Mouse (Mus musculus) kidney, embryonic 16.5 days (tissue): Measurements from ENCODE around the gene Slc8a1. TPM values are rescaled to one million over a fixed set of nuclear protein-coding genes. Genes with fewer than 3 reads are reported as not detected.
A peak's percentile ranks its signal among the peaks of the same experiment; 100 is the strongest.

Experiments
- ATAC-seq: fragments of 200-750 bp; cut with Nextera tagmentation; 2 replicates; pipeline ENCODE4 v1.8.0; 2017; ENCODE audit warnings: moderate TSS enrichment; ENCODE audit not compliant: low FRiP score, low TSS enrichment
- H3K27ac ChIP-seq: fragments of 300-500 bp; sonication (generic); 2 replicates; pipeline ENCODE4 v1.5.1; 2014; ENCODE audit warnings: low read length
- H3K27me3 ChIP-seq: fragments of 300-500 bp; sonication (generic); 2 replicates; pipeline ENCODE4 v1.6.1; 2014; ENCODE audit warnings: low read length, control low read depth, mixed read lengths; ENCODE audit not compliant: insufficient read depth
- H3K36me3 ChIP-seq: fragments of 300-500 bp; sonication (generic); 2 replicates; pipeline ENCODE4 v1.6.1; 2014; ENCODE audit warnings: low read length, control low read depth, mixed read lengths; ENCODE audit not compliant: insufficient read depth
- H3K4me1 ChIP-seq: fragments of 300-500 bp; sonication (generic); 2 replicates; pipeline ENCODE4 v1.6.1; 2014; ENCODE audit warnings: low read length, control low read depth, mixed read lengths; ENCODE audit not compliant: insufficient read depth
- H3K4me2 ChIP-seq: fragments of 300-500 bp; sonication (generic); replicated peaks from 2 replicates; pipeline ENCODE4 v1.6.1; 2014; ENCODE audit warnings: low read depth, low read length
- H3K4me3 ChIP-seq: fragments of 300-500 bp; sonication (generic); 2 replicates; pipeline ENCODE4 v1.5.1; 2014; ENCODE audit warnings: mild to moderate bottlenecking, low read length
- H3K9ac ChIP-seq: fragments of 300-500 bp; sonication (generic); replicated peaks from 2 replicates; pipeline ENCODE4 v1.6.1; 2014; ENCODE audit warnings: low read length
- H3K9me3 ChIP-seq: fragments of 300-500 bp; sonication (generic); 2 replicates; pipeline ENCODE4 v1.6.1; 2016; ENCODE audit warnings: low read length, control low read depth
- WGBS: fragments of 180-500 bp; shearing (Covaris S2); extraction: QIAGEN DNeasy Blood & Tissue Kit; methylation state at CpG from one replicate; pipeline ENCODE4 v1.1.7; 2014; 5-methylcytosine and 5-hydroxymethylcytosine counted together
- polyA plus RNA-seq: library from polyadenylated mRNA; unstranded; fragments of >200 nt; fragmentation: Nextera tagmentation; extraction: Ambion mirVana; gene quantifications from 2 replicates; pipeline ENCODE4 v1.2.1, GENCODE M21; 2015

The Slc8a1 gene
- polyA plus RNA-seq, 1 experiment from 2014 or later = 12.8 TPM

- no peak overlapping the region for H3K4me2 ChIP-seq
- WGBS = 48% methylated on average over 2 of the region's 2 CpGs
- H3K9me3 ChIP-seq = no peaks in the 10 kb centered on the region
- H3K9ac ChIP-seq = no peak overlapping the region
- peaks cover 22% of the 10 kb centered on the region for H3K4me1 ChIP-seq
- no peak overlapping the region for H3K4me3 ChIP-seq
- no peaks in the 10 kb centered on the region for H3K36me3 ChIP-seq
- ATAC-seq = no peak
- H3K27me3 ChIP-seq = no peaks in the 10 kb centered on the region
- H3K27ac ChIP-seq = no peak overlapping the region; the same call in 1 of the 2 replicates
Observed at GRCm38 (mm10) chr17:81606084-81606483, 132.1 kb downstream of the Slc8a1 start.

- Histone ChIP-seq H3K36me3 (no peaks in the 10 kb centered on the region), H3K4me1 (peaks cover 22% of the 10 kb centered on the region), H3K4me3 (no peak overlapping the region), H3K27ac (peak overlapping the region; percentile 59), H3K9ac (no peak overlapping the region), H3K27me3 (no peaks in the 10 kb centered on the region), H3K4me2 (no peak overlapping the region), H3K9me3 (no peaks in the 10 kb centered on the region)
- peak; percentile 90 for ATAC-seq
- 31% methylated on average over 4 of the region's 4 CpGs for WGBS
Observed at GRCm38 (mm10) chr17:81605219-81605660, 132.9 kb downstream of the Slc8a1 start.

- Histone ChIP-seq H3K9ac (no peak overlapping the region), H3K4me1 (peaks cover 2% of the 10 kb centered on the region; the same call in 1 of the 2 replicates), H3K36me3 (no peaks in the 10 kb centered on the region), H3K4me2 (no peak overlapping the region), H3K27me3 (no peaks in the 10 kb centered on the region), H3K4me3 (no peak overlapping the region), H3K27ac (no peak overlapping the region), H3K9me3 (no peaks in the 10 kb centered on the region)
- WGBS = 88% methylated on average over 2 of the region's 2 CpGs
- no peak for ATAC-seq
Observed at GRCm38 (mm10) chr17:81599072-81599471, 139.1 kb downstream of the Slc8a1 start.

- no peak overlapping the region for H3K4me2 ChIP-seq
- H3K4me3 ChIP-seq = no peak overlapping the region
- no peak overlapping the region for H3K27ac ChIP-seq
- WGBS = 63% methylated on average over 7 of the region's 7 CpGs
- no peaks in the 10 kb centered on the region for H3K9me3 ChIP-seq
- H3K4me1 ChIP-seq = 0 out of 2 replicates have a peak, but pooled peaks cover 4% of the 10 kb centered on the region
- H3K27me3 ChIP-seq = no peaks in the 10 kb centered on the region
- H3K9ac ChIP-seq = no peak overlapping the region
- no peaks in the 10 kb centered on the region for H3K36me3 ChIP-seq
- ATAC-seq = no peak
Observed at GRCm38 (mm10) chr17:81589791-81590190, 148.4 kb downstream of the Slc8a1 start.

GRCm38 (mm10) chr17:81586759-81587158 is 151.4 kb downstream of the Slc8a1 start:
- no peak overlapping the region for H3K27ac ChIP-seq
- no peaks in the 10 kb centered on the region for H3K9me3 ChIP-seq
- H3K36me3 ChIP-seq = no peaks in the 10 kb centered on the region
- no peaks in the 10 kb centered on the region for H3K27me3 ChIP-seq
- no peak for ATAC-seq
- no peak overlapping the region for H3K4me3 ChIP-seq
- H3K9ac ChIP-seq = no peak overlapping the region
- no peak overlapping the region for H3K4me2 ChIP-seq
- 90% methylated on average over 5 of the region's 5 CpGs for WGBS
- 0 out of 2 replicates have a peak, but pooled peaks cover 4% of the 10 kb centered on the region for H3K4me1 ChIP-seq

- Histone ChIP-seq H3K27me3 (no peaks in the 10 kb centered on the region), H3K4me3 (no peak overlapping the region), H3K4me1 (peaks cover 10% of the 10 kb centered on the region), H3K9me3 (0 out of 2 replicates have a peak, but pooled peaks cover 3% of the 10 kb centered on the region), H3K36me3 (no peaks in the 10 kb centered on the region), H3K9ac (no peak overlapping the region), H3K4me2 (no peak overlapping the region), H3K27ac (0 out of 2 replicates have a peak overlapping the region, but pooled peaks have one; percentile 25)
- no peak for ATAC-seq
- 62% methylated on average over 10 of the region's 10 CpGs for WGBS
Observed at GRCm38 (mm10) chr17:81579728-81580425, 158.3 kb downstream of the Slc8a1 start.

GRCm38 (mm10) chr17:81576893-81577292 is 161.3 kb downstream of the Slc8a1 start:
- H3K9me3 ChIP-seq = 0 out of 2 replicates have a peak, but pooled peaks cover 3% of the 10 kb centered on the region
- H3K27me3 ChIP-seq = no peaks in the 10 kb centered on the region
- no peak overlapping the region for H3K27ac ChIP-seq
- H3K4me3 ChIP-seq = no peak overlapping the region
- peaks cover 10% of the 10 kb centered on the region for H3K4me1 ChIP-seq
- ATAC-seq = no peak
- H3K36me3 ChIP-seq = no peaks in the 10 kb centered on the region
- H3K4me2 ChIP-seq = no peak overlapping the region
- no peak overlapping the region for H3K9ac ChIP-seq
- WGBS = 75% methylated on average over 3 of the region's 3 CpGs

GRCm38 (mm10) chr17:81565634-81566372 is 172.4 kb downstream of the Slc8a1 start:
- no peaks in the 10 kb centered on the region for H3K9me3 ChIP-seq
- H3K27me3 ChIP-seq = no peaks in the 10 kb centered on the region
- H3K4me2 ChIP-seq = no peak overlapping the region
- no peaks in the 10 kb centered on the region for H3K4me1 ChIP-seq
- no peak overlapping the region for H3K4me3 ChIP-seq
- WGBS = 70% methylated on average over 9 of the region's 9 CpGs
- ATAC-seq = no peak
- no peak overlapping the region for H3K27ac ChIP-seq
- no peak overlapping the region for H3K9ac ChIP-seq
- no peaks in the 10 kb centered on the region for H3K36me3 ChIP-seq

- Histone ChIP-seq H3K4me2 (no peak overlapping the region), H3K27me3 (no peaks in the 10 kb centered on the region), H3K9me3 (no peaks in the 10 kb centered on the region), H3K4me1 (peaks cover 6% of the 10 kb centered on the region), H3K27ac (no peak overlapping the region), H3K4me3 (no peak overlapping the region), H3K9ac (no peak overlapping the region), H3K36me3 (no peaks in the 10 kb centered on the region)
- WGBS = 70% methylated on average over 6 of the region's 6 CpGs
- ATAC-seq = no peak
Observed at GRCm38 (mm10) chr17:81554052-81554734, 184.0 kb downstream of the Slc8a1 start.
